Mouse (Mus musculus) frontal cortex, postnatal 14 days (tissue): ENCODE data around the gene Szt2.
A peak's percentile ranks its signal among the peaks of the same experiment; 100 is the strongest.

ENCODE experiments used
- DNase-seq, 2 experiments: peaks; one replicate each; pipeline ENCODE4 v3.0.0; 2022; ENCODE audit warnings: low spot score in 2 of 2

Szt2 gene

GRCm38 (mm10) chr4:118409142-118409900, at the start of gene Szt2, which contains the start of gene Med8:
Szt2 (minus strand) TSS chr4:118409273.
Med8 (plus strand) TSS chr4:118409337.
- DNase-seq, result peak; percentile 84 to 85

- no peak for DNase-seq
Measured at GRCm38 (mm10) chr4:118457345-118457975, 48.4 kb upstream of the Szt2 start, which contains the start of gene Mpl. Mpl (minus strand) TSS chr4:118457513.

- no peak for DNase-seq
Measured at GRCm38 (mm10) chr4:118446415-118447153, 37.5 kb upstream of the Szt2 start.

GRCm38 (mm10) chr4:118445781-118446414, 36.8 kb upstream of the Szt2 start:
- no peak for DNase-seq

- no peak for DNase-seq
Measured at GRCm38 (mm10) chr4:118445088-118445487, 36.0 kb upstream of the Szt2 start.

GRCm38 (mm10) chr4:118437829-118438253, 28.8 kb upstream of the Szt2 start:
- no peak for DNase-seq

- DNase-seq, result peak; percentile 84 to 91
Measured at GRCm38 (mm10) chr4:118436820-118437603, 27.9 kb upstream of the Szt2 start, which contains the start of gene Cdc20. Cdc20 (minus strand) TSS chr4:118437352.

- no peak for DNase-seq
Measured at GRCm38 (mm10) chr4:118432332-118432731, 23.3 kb upstream of the Szt2 start.

GRCm38 (mm10) chr4:118429215-118429895, 20.3 kb upstream of the Szt2 start:
- no peak for DNase-seq

GRCm38 (mm10) chr4:118428531-118429214, 19.6 kb upstream of the Szt2 start:
- no peak for DNase-seq

- peak; percentile 52 to 54 for DNase-seq
Measured at GRCm38 (mm10) chr4:118427768-118428451, 18.8 kb upstream of the Szt2 start, which contains the start of gene Elovl1. Elovl1 (plus strand) TSS chr4:118428093.

GRCm38 (mm10) chr4:118427415-118427767, 18.3 kb upstream of the Szt2 start:
- no peak for DNase-seq

- DNase-seq, result no peak
Measured at GRCm38 (mm10) chr4:118425374-118425773, 16.3 kb upstream of the Szt2 start.

GRCm38 (mm10) chr4:118424541-118425160, 15.6 kb upstream of the Szt2 start:
- DNase-seq, result no peak

- DNase-seq, result no peak
Measured at GRCm38 (mm10) chr4:118421384-118421783, 12.3 kb upstream of the Szt2 start.

- DNase-seq, result no peak
Measured at GRCm38 (mm10) chr4:118417112-118417797, 8.2 kb upstream of the Szt2 start.

- DNase-seq, result peak in 1 of 2 experiments; percentile 34
Measured at GRCm38 (mm10) chr4:118416329-118416728, 7.3 kb upstream of the Szt2 start.

GRCm38 (mm10) chr4:118415779-118416178, 6.7 kb upstream of the Szt2 start:
- DNase-seq, result no peak
